Mouse (Mus musculus): ENCODE measurements at regions not wholly inside any gene's neighbourhood (a gene's known extent, or its start where the extent isn't known, plus 50 kb on each side); places are given as distances from the start of the nearest gene placed in this dataset.

DNA sequence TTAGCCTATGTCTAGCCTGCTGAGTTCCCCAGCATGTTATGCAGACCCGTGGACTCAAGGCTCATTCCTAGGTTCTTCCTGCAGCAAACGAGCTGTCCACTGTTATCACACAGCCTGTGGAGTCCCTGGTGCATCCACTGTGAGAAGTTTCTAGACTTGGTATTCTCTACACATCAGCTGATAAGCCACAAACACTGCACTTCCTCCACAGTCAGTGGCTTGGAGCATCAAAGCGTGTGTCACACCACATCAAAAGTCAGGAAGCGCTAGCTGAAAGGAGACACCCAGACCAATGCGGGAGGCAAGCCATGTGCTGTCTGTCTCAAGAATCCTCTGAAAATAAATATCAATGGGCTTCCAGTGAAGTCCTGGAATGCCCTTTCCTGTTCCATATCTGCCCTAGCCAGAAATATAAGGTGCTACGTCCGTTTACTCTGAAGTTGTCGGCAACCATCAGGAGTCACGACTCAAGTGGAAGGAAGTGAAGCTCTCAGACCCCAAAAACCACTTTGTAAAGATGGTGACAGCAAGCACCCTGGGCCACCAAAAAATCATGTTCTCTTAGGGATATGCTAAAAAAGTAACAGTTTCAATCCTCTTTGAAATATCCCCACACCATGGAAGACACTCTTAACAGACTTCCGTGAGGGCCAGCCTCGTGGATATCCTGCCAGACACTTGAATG, 227.7 kb downstream of the Adgrl2 start:
- no peak for DNase-seq (ENCODE audit: low spot score in 2 of 2)

DNA sequence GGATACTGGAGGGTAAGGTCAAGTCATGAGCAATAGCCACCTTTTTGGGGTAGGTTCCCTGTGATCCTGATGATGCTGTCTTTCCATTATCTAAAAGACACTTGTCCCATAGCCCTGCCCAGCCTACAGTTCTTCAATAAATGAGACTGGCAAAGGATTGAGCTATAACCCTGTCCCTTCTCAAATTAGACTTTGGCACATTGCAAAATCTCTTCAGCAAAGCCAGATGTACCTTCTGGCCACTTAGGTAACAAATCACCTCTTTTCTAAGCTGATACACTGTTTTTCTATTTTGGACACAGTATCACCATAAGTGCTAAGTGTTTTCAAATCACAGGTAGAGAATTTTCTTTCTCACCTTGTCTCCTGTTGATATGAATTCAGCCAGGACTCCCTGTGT, 228.8 kb downstream of the Adgrl2 start:
- no peak for DNase-seq (ENCODE audit: low spot score in 2 of 2)

DNA sequence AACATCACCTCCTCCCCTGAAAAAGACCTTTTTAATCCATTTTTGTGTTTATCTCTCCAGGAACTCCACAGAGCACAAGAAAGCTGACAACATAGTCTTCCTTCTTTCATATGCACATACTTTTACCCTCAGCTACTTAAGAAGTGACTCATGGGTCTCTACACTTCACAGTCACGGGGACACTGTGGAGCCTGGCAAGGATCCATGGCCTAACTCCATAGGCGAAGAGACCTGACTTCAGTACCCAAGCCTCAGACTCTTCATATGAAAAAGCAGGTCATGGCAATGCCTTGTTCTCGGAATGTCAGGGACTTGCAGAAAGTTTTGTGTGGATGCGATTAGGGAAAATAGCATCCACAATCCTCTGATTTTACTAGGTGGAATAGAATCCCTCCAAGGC, 230.9 kb downstream of the Adgrl2 start:
- DNase-seq (ENCODE audit: low spot score in 2 of 2) = no peak

- no peak for DNase-seq (ENCODE audit: low spot score in 2 of 2)
These were observed 244.1 kb downstream of the Adgrl2 start for GRCm38 (mm10) chr3:148746234-148746633.

DNA sequence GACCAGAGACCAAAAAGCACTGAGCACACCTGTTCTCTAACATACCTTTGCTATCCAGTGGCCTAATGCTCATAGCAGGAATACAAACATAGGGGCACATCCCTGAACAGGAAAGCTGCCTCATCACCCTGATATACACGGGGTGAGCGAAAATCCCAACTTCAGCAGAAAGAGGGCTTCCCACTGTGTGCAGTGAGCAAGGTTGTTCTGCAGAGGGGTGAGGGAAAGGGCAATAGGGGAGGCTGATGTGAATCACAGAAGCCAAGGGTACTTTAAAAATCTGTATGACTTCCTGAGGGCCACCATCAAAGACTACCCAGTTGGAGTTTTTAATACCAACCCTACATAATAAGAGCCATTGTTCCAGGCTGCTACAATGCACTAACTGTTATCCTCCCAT, 245.7 kb downstream of the Adgrl2 start:
- no peak for DNase-seq (ENCODE audit: low spot score in 2 of 2)

- DNase-seq (ENCODE audit: low spot score in 2 of 2) = no peak
These were observed 256.1 kb downstream of the Adgrl2 start for GRCm38 (mm10) chr3:148734194-148734749.

- no peak for DNase-seq (ENCODE audit: low spot score in 2 of 2)
These were observed 257.0 kb downstream of the Adgrl2 start for GRCm38 (mm10) chr3:148733227-148733854.

GRCm38 (mm10) chr3:148731436-148731835, 258.9 kb downstream of the Adgrl2 start:
- no peak for DNase-seq (ENCODE audit: low spot score in 2 of 2)

- no peak for DNase-seq (ENCODE audit: low spot score in 2 of 2)
These were observed 261.1 kb downstream of the Adgrl2 start for GRCm38 (mm10) chr3:148729242-148729680.

DNA sequence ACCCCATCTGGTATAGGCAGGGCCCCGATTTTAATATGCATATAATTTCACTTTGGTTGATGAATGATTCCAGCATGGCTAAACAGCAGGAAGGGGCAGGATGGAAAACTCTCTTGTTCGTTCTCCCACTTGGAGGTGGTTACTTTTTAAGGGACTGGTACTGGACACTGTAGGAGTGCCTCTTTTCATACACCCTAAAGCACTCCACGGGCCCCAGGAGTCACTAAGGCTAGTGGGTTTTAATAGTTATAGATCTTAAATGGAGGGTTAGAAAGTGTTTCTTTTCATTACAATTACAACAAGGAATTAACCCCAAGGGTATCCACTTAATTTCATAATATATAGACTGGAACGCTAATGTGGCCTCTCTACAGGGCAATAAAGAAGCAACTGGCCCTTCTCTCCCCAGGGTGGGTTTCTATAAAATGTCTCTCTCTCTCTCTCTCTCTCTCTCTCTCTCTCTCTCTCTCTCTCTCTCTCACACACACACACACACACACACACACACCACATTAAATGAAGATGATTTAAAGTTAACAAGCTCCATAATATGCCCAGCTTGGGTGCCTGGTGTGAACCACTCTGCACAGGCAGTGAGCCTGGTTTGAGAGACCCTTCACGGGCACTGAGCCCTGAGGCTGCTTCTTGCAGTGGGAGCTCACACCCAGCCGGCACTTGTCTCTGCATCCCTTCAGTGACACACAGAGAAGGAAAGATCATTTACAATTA, 261.7 kb downstream of the Adgrl2 start:
- DNase-seq (ENCODE audit: low spot score in 2 of 2) = no peak

DNA sequence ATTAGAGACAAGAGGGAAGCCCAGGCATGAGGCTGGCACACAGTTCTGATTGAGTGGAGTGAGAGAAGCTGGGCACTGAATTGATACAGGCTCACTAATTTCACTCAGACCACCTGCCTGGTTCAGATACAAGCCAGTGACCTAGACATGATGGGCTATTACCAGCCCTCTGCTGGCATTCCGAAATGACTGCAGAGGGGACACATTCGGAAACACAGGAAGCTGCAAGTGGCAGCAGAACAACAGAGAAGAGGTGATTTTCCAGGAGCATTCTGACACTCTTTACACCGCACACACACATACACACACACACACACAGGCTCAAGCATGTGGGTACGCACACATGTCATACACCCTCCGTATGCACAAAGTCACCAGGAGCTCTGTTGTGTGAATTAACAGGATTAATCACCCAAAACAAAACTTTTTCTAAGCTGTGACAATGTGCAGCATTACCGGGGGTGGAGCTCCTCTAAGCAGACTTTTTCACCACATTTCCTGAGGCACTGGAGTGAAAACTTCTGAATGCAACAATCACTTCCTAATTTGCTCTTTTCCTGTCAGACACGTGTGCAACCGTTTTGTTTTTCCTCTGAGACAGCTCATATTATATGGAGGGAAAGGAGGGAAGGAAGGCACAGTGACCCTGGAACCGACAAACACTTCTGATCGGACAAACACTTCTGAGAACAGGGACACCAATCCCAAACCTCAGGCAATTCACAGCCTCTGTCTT, 263.6 kb downstream of the Adgrl2 start:
- no peak for DNase-seq (ENCODE audit: low spot score in 2 of 2)

GRCm38 (mm10) chr3:148696555-148696954, 293.8 kb downstream of the Adgrl2 start:
- DNase-seq (ENCODE audit: low spot score in 2 of 2) = no peak

DNA sequence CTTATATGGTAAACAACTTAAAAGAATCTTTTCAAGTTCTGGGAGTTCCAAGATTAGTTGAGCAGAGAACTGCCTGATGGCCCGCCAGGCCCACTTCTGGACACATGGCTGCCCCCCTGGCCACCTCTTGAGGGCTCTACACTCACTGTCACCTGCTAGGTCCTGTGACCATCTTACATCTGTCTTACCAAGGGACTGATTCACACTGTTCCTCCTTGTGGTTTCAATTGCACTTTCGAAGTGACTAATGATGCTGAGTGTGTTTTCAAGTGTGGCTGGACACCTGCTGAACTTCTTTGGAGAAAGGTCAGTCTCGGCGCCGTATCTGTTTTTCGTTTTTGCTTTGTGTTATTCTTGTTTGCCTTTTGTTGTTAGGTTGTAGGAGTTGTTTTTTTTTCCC, 294.9 kb downstream of the Adgrl2 start:
- no peak for DNase-seq (ENCODE audit: low spot score in 2 of 2)

DNA sequence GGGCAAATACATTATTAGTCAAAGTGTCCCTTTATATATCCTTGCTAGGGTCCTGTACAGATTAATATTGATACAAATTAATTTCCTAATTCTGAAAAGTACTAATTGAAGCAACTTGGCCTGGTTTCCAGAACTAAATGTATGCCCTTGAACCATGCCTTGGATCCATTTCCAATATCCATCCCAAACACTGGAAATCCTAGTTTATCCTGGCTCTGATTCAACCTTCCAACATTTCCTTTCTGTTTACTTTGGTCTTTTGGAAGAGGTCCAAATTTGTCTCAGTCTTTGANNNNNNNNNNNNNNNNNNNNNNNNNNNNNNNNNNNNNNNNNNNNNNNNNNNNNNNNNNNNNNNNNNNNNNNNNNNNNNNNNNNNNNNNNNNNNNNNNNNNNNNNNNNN, 307.2 kb downstream of the Adgrl2 start:
- DNase-seq (ENCODE audit: low spot score in 2 of 2) = no peak

DNA sequence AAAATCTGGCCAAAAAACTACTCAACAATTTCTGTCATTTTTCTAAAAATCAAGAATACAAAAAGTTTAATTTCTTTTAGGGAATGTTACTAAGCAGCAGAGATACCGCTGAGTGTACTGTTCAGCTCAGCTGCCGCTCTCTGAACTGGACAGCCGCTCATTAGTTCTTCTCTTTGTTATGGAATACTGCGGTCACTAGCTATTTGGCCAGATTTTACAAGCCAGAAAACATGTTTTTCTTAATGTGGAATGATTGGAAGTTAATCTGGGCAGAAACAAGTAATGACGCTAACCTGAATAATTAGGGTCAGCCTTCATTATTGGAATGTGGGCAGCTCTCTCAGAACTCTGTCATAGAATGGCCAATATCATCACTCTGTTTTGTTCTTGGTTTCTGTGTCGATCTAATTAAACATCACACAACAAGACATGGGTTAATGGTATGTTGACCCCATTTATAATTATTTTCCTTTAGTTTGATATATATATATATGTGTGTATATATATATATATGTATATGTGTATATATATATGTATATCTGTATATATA, 307.8 kb downstream of the Adgrl2 start:
- DNase-seq (ENCODE audit: low spot score in 2 of 2) = no peak

GRCm38 (mm10) chr3:148681186-148681585, 309.2 kb downstream of the Adgrl2 start:
- DNase-seq (ENCODE audit: low spot score in 2 of 2) = no peak

- no peak for DNase-seq (ENCODE audit: low spot score in 2 of 2)
These were observed 309.6 kb downstream of the Adgrl2 start for GRCm38 (mm10) chr3:148680737-148681136.

GRCm38 (mm10) chr3:148680086-148680485, 310.3 kb downstream of the Adgrl2 start:
- DNase-seq (ENCODE audit: low spot score in 2 of 2) = no peak

DNA sequence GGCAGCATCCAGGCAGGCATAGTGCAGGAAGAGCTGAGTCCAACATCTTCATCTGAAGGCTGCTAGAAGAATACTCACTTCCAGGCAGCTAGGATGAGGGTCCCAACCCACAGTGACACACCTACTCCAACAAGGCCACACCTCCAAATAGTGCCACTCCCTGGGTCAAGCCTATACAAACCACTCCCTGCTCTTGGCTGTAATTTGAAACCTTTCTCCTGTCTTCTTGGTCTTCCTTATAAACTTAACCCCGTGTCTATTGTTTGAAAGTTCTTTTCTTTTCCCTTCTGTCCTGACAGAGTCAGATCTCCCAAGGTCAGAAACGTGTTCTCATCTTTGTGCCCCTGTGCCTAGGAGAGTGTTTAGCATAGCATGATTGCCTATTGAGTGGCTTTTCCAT, 311.2 kb downstream of the Adgrl2 start:
- DNase-seq (ENCODE audit: low spot score in 2 of 2) = no peak

DNA sequence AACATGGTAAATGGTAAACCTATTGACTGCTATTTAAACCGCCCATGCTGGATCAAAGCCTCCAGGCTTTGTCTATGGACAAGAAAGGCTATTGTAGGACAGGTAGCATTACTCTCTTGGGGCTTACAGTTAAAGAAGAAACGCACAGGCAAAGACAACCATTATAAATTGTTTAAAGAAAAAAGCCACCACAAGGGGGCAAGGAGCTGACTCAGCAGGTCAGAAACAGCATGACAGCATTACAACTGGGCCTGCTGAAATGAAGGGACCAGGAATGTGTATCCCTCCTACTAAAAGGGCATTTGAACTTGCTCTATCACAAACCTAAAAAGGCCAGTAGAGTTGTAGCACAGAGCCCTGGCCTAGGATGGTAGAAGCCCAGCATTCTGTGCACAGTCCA, 314.3 kb downstream of the Adgrl2 start:
- DNase-seq (ENCODE audit: low spot score in 2 of 2) = no peak

GRCm38 (mm10) chr3:148662888-148663477, 327.4 kb downstream of the Adgrl2 start:
- no peak for DNase-seq (ENCODE audit: low spot score in 2 of 2)
